Mouse (Mus musculus) left cerebral cortex, adult 18-20 months (tissue): ENCODE data around the gene Shprh. TPM values are rescaled to one million over a fixed set of nuclear protein-coding genes. Genes with fewer than 3 reads are reported as not detected.
A peak's percentile ranks its signal among the peaks of the same experiment; 100 is the strongest.
"Not testable (repeated sequence)": the region's sequence is repeated elsewhere in the genome, so short reads cannot be mapped to it uniquely, and the experiment has no call there.

Source experiments
- DNase-seq, 2 experiments: peaks; one replicate each; pipeline ENCODE4 v3.0.0; 2021 to 2022; ENCODE audit warnings: low spot score in 2 of 2, mixed read lengths in 1 of 2
- long read RNA-seq, 2 experiments: library from polyadenylated mRNA; stranded (forward); transcript quantifications; one replicate each; pipeline ENCODE4 v2.0.0; 2021
- total RNA-seq, 2 experiments: library from RNA; stranded (reverse); gene quantifications; 2 replicates each; pipeline ENCODE4 v1.2.3; 2021

The Shprh gene
- 10 to 100 TPM; 40.4 to 43.9 TPM for total RNA-seq
- long read RNA-seq, experiment 1, full-length matches to known transcripts: 9 of 13 reads
- long read RNA-seq, experiment 1, partial matches to known transcripts: 3 of 13 reads
- long read RNA-seq, experiment 1, other reads (novel, unspliced or antisense): 1 of 13 reads
- long read RNA-seq, experiment 2, full-length matches to known transcripts: 2 of 5 reads
- long read RNA-seq, experiment 2, partial matches to known transcripts: 3 of 5 reads
- long read RNA-seq, experiment 2, other reads (novel, unspliced or antisense): 0 of 5 reads

DNA sequence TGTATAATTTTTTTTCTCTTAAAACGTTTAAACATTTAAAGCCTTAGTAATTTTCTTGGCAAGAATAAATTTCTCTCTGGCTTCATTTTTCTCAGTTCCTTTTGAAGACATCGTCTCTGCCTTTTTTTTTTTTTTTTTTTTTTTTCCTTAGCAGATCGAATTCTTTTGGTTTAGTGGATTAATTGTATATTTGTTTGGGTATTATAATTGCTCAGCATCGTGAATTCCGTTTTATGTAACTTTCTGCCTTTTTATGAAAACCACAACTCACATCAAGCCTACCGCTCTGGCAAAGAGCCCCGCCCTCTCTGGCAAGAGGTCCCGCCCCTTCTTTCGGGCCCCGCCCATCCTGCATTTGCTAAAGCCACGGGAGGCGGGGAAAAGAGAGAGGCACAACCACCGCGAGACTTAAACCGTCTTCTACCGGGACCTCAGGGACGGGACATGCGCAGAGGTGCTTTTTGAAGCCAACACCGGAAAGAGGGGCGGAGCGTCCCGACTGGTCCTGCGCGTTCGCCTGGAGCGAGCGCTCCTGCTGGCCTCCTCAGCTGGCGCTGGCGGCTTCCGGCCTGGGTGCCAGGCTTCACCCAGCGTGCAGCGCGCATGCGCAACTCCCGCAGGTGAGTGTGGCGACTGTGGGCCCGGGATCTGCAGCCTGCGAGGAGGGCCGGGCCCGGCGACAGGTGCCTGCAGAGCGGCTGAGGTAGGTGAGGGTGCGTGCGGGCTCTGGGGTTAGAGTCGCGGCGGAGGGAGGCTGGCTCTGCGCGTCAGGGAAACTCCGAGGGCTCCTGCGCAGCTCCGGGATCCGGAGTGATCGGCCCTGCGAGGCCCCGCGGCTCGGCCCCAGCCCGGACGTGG is at the start of gene Shprh:
Shprh (plus strand) TSS at position 544 of the 858 bp plus-strand sequence.
- peak; percentile 97 to 98 for DNase-seq

DNA sequence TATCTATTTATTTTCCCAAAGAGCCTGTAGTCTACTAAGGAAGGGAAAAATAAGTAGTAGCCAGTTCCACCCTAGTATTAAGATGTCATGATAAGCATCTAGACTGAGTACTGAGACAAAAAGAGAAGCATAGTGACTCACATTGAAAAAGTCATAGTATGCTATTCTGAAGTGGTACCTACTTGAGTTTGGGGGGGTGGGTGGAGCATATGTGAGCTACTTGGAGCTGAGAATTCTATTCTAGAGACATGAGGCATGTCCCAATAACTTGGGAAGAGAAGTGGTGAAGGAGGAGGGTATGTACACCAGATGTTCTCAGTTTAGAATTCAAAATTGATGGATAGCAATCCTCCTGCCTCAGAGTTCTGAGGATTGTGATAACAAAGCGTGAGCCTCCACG is 27.4 kb upstream of the Shprh start:
- DNase-seq: no peak

DNA sequence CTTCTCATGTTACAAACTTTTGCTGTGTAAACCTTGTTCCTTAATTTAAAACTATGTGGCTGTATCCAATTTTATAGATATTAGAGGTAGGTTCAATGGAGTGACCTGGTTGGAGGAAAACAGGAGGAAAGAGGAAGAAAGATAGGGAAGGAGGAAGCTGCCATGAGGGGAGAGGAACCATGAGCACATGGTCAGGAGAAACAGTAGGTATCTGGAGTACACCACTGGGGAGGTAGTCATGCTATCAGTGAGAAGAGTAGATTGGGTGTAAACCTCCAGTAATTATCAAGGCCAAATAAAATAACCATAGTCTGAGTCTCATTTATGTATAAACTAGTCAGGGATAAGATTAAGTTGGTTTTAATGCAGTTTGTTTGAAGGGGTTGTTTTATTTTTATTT is 3.6 kb upstream of the Shprh start:
- DNase-seq: no peak

- DNase-seq: no peak
Measured at GRCm38 (mm10) chr10:11148446-11148845, 781 bp upstream of the Shprh start.

DNA sequence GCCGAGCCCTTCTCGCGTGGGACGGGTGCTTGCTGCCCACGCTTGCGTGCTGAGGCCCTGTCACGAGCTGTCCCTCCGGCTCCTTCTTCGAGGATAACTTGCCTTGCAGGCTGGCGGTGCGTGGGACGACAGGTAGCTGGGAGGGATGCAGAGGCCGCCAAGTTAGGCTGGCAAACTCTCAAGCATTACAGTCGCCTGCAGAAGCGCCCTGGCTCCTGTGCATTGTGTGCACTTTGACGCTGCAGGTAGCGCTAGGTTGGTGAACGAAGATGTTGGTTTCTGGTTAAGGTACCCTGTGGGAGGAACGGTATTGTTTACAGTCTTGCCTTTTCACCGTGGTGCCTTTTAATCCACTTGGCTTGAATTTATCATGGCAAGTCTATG is 507 bp downstream of the Shprh start:
- DNase-seq: peak in 1 of 2 experiments; percentile 36

DNA sequence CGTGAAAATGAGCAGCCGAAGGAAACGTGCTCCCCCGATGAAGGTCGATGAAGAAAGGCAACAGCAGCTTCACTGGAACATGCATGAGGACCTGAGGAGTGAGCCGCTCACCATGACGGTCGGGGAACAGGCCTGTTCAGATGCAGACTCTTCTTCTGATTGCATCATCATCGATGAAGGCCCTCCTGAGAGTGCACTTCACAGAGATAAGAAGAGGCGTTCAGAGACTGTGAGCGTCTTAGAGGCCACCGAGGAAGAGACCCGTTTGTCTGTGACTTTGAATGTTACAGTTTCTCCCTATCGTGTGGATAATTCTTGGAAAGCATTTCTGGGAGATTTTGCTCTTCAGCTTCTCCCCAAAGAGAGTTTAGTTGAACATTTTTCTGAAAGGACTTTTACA is 2.4 kb downstream of the Shprh start:
- DNase-seq: no peak

- DNase-seq: no peak
Measured at GRCm38 (mm10) chr10:11157039-11157438, 7.8 kb downstream of the Shprh start.

GRCm38 (mm10) chr10:11164537-11164936 is 15.3 kb downstream of the Shprh start:
- no peak for DNase-seq

GRCm38 (mm10) chr10:11170252-11170651 is 21.0 kb downstream of the Shprh start:
- peak in 1 of 2 experiments; percentile 20 for DNase-seq

DNA sequence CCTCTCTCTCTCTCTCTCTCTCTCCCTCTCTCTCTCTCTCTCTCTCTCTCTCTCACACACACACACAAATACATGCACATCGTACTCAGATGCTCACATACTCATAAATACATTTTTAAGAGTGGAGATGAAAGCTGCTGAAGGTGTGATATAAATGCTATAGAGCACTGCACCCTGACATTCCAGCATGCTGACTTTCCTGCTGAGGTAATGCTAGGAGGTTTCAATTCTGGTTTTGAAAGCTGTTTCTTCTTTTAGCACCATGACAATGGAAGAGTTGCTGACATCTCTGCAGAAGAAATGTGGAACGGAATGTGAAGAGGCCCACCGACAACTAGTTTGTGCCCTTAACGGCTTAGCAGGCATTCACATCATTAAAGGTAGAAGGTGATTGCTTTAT is 22.4 kb downstream of the Shprh start:
- DNase-seq: no peak

GRCm38 (mm10) chr10:11172519-11172918 is 23.3 kb downstream of the Shprh start:
- no peak for DNase-seq

DNA sequence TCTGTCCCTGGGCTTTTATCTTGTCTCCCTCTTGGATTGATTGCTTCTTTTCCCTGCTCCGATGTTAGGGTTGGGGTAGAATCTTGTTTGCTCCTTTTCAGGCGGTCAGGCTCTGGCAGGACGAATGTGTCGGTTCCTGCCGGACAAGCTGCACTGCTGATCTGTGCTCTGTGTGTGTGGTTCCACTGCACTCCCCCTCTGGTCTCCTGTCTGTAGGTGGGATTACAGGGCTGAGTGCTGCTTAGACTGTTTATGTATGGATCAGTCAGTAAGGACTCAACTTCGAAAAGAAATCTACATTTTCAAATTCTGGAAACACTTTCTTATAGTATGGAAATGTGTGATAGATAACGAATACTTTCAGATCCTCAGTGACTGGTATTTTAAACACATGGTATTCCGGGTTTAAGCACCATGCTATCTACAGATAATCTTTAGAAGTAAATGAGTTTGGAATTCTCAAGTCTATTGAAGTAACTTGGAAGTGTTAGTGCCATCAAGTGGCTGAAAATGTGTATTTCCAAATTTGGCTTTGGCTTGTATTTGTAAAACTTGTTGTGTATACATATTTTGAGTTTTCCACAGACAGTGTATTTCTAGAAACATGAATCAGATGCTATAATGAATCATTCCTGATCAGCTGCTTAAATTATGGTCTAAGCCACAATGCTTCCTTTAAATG is 26.7 kb downstream of the Shprh start:
- no peak for DNase-seq

DNA sequence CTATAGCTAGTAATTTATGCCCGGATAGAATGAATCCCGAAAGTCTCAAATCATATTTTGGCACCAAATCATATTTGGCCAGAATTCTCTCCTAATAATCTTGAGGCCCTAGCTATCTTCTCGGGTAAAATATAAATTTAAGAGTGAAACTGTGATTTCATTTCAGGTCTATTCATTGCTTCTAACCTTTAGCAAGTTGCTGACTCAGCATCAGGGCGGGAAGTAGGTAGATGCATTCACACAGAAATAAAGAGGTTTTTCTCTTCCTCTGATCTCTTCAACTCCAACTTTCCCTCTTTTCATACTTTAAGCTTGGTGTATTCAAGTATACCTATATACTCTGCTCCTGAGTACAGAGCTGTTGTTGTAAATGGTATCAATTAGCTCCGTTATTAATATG is 30.9 kb downstream of the Shprh start:
- no peak for DNase-seq

DNA sequence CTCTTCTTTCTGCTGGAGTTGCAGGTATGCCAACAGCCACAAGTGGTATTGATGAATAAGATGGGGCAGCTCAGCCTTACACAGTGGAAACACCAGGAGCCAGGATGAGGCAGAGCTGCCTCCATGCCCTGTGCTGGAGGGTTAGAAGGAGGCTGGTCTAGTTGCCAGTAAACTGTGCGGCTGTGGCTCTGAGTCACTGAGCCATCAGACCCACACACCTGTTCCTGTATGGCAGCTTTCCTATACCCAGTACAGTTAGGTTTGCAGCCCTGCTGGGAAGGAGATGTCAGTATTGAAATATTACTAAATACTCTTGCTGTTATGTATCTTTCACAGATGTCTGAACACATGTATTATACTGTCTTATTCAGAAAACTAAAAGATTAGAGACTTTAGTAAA is 48.1 kb downstream of the Shprh start:
- no peak for DNase-seq

- no peak for DNase-seq
Measured at GRCm38 (mm10) chr10:11198346-11198745, 49.1 kb downstream of the Shprh start.

DNA sequence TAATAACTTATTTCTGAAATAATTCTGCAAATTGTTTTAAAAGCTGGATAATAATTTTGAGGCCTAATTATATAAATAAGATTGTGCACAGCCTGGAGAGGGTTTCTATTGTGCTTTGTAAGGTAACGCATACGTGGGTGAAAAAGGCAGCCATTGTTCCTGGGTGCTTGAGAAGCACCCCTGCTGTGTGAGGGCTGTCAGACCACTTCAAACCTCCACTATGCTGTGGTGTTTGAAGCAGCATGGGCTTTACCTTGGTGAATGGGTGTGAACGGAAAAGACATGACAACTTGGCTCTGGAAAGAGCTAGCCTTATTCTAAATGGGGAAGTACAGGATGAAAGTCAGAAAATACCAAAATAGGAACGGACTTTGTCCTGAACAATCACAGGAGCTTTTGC is 50.8 kb downstream of the Shprh start:
- DNase-seq: no peak

- DNase-seq: not testable (repeated sequence)
Measured at GRCm38 (mm10) chr10:11205883-11206282, 56.7 kb downstream of the Shprh start.

GRCm38 (mm10) chr10:11208670-11209069 is 59.4 kb downstream of the Shprh start:
- DNase-seq: no peak

DNA sequence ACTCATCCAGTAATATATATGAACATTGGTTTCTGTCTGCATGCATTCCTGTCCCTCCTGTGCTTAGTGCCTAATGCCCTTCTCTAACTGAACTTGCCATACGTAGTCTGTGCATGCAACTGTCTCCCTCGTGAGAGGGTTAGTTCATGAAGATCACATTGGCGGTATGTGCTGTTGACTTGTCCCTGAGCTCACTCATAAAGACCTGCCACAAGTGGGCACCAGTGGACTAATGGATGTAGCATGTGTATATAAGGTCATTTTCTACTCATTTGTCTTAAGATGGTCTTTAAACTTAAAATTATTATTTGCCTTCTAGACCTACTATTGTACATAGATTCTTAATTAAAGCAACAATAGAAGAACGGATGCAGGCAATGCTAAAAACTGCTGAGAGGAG is 62.8 kb downstream of the Shprh start:
- no peak for DNase-seq

- DNase-seq: no peak
Measured at GRCm38 (mm10) chr10:11226442-11226841, 77.2 kb downstream of the Shprh start.

- DNase-seq: no peak
Measured at GRCm38 (mm10) chr10:11229545-11230178, 80.4 kb downstream of the Shprh start.
